Mouse (Mus musculus): ENCODE measurements around the gene Ihh. TPM values are rescaled to one million over a fixed set of nuclear protein-coding genes. Genes with fewer than 3 reads are reported as not detected.
A peak's percentile ranks its signal among the peaks of the same experiment; 100 is the strongest.

Ihh gene
- polyA plus RNA-seq, 1 experiment from 2014 or later: 19.0 TPM

GRCm38 (mm10) chr1:74949666-74950050, 1.8 kb downstream of the Ihh start:
- H3K9ac ChIP-seq (ENCODE audit: low read length): peak overlapping the region; percentile 70
- peak; percentile 2; the same call in 1 of the 2 replicates for ATAC-seq (ENCODE audit: insufficient read depth, low FRiP score)
- no peaks in the 10 kb centered on the region for H3K9me3 ChIP-seq (replicated peaks; ENCODE audit: control insufficient read depth, low read length)
- 0 out of 2 replicates have a peak overlapping the region, but pooled peaks have one; percentile 4 for H3K4me2 ChIP-seq (ENCODE audit: low read depth, low read length)
- H3K36me3 ChIP-seq (ENCODE audit: control insufficient read depth, insufficient read depth, low read length): no peaks in the 10 kb centered on the region
- peaks cover 12% of the 10 kb centered on the region for H3K4me1 ChIP-seq (ENCODE audit: control insufficient read depth, insufficient read depth, low read length)
- H3K27me3 ChIP-seq (ENCODE audit: control insufficient read depth, insufficient read depth, low read length): peaks cover 75% of the 10 kb centered on the region
- WGBS: 3% methylated on average over 24 of the region's 24 CpGs
- H3K27ac ChIP-seq (ENCODE audit: low read length): peak overlapping the region; percentile 84
- peak overlapping the region; percentile 46 for H3K4me3 ChIP-seq (replicated peaks; ENCODE audit: low read length)

- WGBS: 3% methylated on average over 20 of the region's 20 CpGs
- peak overlapping the region; percentile 57 for H3K4me2 ChIP-seq (ENCODE audit: low read depth, low read length)
- peaks cover 73% of the 10 kb centered on the region for H3K27me3 ChIP-seq (ENCODE audit: control insufficient read depth, insufficient read depth, low read length)
- H3K4me1 ChIP-seq (ENCODE audit: control insufficient read depth, insufficient read depth, low read length): peaks cover 12% of the 10 kb centered on the region
- H3K27ac ChIP-seq (ENCODE audit: low read length): peak overlapping the region; percentile 84; the same call in 1 of the 2 replicates
- no peaks in the 10 kb centered on the region for H3K36me3 ChIP-seq (ENCODE audit: control insufficient read depth, insufficient read depth, low read length)
- no peaks in the 10 kb centered on the region for H3K9me3 ChIP-seq (replicated peaks; ENCODE audit: control insufficient read depth, low read length)
- peak; percentile 31; the same call in 1 of the 2 replicates for ATAC-seq (ENCODE audit: insufficient read depth, low FRiP score)
- H3K4me3 ChIP-seq (replicated peaks; ENCODE audit: low read length): peak overlapping the region; percentile 46
- peak overlapping the region; percentile 70 for H3K9ac ChIP-seq (ENCODE audit: low read length)
Measured at GRCm38 (mm10) chr1:74948784-74949665, 2.4 kb downstream of the Ihh start.

- no peaks in the 10 kb centered on the region for H3K36me3 ChIP-seq (ENCODE audit: control insufficient read depth, insufficient read depth, low read length)
- H3K9ac ChIP-seq (ENCODE audit: low read length): peak overlapping the region; percentile 70
- no peak overlapping the region for H3K27ac ChIP-seq (ENCODE audit: low read length)
- H3K4me2 ChIP-seq (ENCODE audit: low read depth, low read length): peak overlapping the region; percentile 57
- WGBS: 2% methylated on average over 41 of the region's 41 CpGs
- no peaks in the 10 kb centered on the region for H3K9me3 ChIP-seq (replicated peaks; ENCODE audit: control insufficient read depth, low read length)
- H3K4me1 ChIP-seq (ENCODE audit: control insufficient read depth, insufficient read depth, low read length): peaks cover 12% of the 10 kb centered on the region
- H3K27me3 ChIP-seq (ENCODE audit: control insufficient read depth, insufficient read depth, low read length): peaks cover 66% of the 10 kb centered on the region
- no peak for ATAC-seq (ENCODE audit: insufficient read depth, low FRiP score)
- peak overlapping the region; percentile 46 for H3K4me3 ChIP-seq (replicated peaks; ENCODE audit: low read length)
Measured at GRCm38 (mm10) chr1:74947986-74948670, 3.3 kb downstream of the Ihh start.

DNA sequence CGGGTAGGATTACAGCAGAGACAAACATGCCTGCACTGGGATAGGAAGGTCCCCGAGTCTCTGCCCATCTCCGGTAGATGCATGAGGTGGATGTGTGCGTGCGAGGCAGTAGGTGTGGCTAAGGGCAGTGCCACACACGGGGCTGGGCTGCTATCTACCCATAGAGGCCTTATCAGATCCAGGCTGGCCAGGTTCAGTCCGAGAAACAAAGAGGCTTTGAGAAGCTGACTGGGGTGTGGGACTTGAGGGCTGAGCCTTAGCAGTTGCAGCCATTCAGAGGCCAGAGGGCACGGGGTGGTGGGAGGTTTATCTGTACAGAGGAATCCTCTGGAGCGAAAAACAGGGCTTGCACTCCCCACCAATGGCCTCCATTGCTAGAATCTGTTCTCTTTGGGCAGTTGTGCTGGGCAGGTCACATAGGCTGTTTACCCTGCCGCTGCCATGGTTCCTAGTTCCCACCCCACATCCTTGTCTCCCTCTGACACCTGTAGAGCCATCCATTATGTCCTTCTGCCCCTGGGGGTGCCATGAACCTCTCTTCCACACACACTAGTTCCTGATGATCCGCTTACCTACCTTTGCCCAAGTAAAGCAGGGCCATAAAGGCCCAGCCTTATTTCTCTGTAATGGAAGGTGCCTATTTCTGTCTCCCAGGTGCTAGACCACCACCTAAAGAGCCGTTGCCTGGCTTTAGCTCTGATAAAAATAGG, 9.7 kb downstream of the Ihh start:
- ATAC-seq (ENCODE audit: insufficient read depth, low FRiP score): peak; percentile 83
- Histone ChIP-seq H3K4me1 (ENCODE audit: control insufficient read depth, insufficient read depth, low read length) (no peaks in the 10 kb centered on the region), H3K27ac (ENCODE audit: low read length) (peak overlapping the region; percentile 41), H3K9ac (ENCODE audit: low read length) (no peak overlapping the region), H3K36me3 (ENCODE audit: control insufficient read depth, insufficient read depth, low read length) (no peaks in the 10 kb centered on the region), H3K4me2 (ENCODE audit: low read depth, low read length) (no peak overlapping the region), H3K4me3 (replicated peaks; ENCODE audit: low read length) (no peak overlapping the region), H3K9me3 (replicated peaks; ENCODE audit: control insufficient read depth, low read length) (no peaks in the 10 kb centered on the region), H3K27me3 (ENCODE audit: control insufficient read depth, insufficient read depth, low read length) (peaks cover 4% of the 10 kb centered on the region; the same call in 1 of the 2 replicates)
- 47% methylated on average over 12 of the region's 12 CpGs for WGBS

DNA sequence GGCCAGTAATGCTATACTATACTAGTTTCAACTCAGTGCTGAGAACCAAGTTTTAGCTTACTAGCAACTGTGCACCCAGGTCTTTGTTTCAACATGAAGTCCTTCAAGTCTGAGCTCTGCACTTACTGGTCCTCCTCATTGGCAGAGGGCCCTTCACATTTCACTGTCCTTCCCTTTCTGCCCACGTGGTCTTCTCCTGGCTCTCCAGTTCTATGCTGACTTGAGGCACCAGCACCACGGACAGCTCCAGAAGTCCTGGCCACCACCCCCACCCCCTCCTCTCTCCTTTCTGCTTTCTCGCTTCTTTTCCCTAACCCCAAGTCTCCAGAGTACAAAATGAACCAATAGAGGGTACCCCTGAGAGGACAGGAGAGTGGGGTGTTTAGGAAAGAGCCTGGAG, 11.7 kb downstream of the Ihh start:
- Histone ChIP-seq H3K36me3 (ENCODE audit: control insufficient read depth, insufficient read depth, low read length) (no peaks in the 10 kb centered on the region), H3K4me3 (replicated peaks; ENCODE audit: low read length) (no peak overlapping the region), H3K9ac (ENCODE audit: low read length) (no peak overlapping the region), H3K4me2 (ENCODE audit: low read depth, low read length) (no peak overlapping the region), H3K9me3 (replicated peaks; ENCODE audit: control insufficient read depth, low read length) (no peaks in the 10 kb centered on the region), H3K27ac (ENCODE audit: low read length) (no peak overlapping the region), H3K4me1 (ENCODE audit: control insufficient read depth, insufficient read depth, low read length) (no peaks in the 10 kb centered on the region), H3K27me3 (ENCODE audit: control insufficient read depth, insufficient read depth, low read length) (peaks cover 1% of the 10 kb centered on the region)
- WGBS: 10% methylated on average over 3 of the region's 3 CpGs
- ATAC-seq (ENCODE audit: insufficient read depth, low FRiP score): no peak

GRCm38 (mm10) chr1:74936221-74936830, 15.1 kb downstream of the Ihh start:
- no peak overlapping the region for H3K4me2 ChIP-seq (ENCODE audit: low read depth, low read length)
- peaks cover 4% of the 10 kb centered on the region for H3K27me3 ChIP-seq (ENCODE audit: control insufficient read depth, insufficient read depth, low read length)

DNA sequence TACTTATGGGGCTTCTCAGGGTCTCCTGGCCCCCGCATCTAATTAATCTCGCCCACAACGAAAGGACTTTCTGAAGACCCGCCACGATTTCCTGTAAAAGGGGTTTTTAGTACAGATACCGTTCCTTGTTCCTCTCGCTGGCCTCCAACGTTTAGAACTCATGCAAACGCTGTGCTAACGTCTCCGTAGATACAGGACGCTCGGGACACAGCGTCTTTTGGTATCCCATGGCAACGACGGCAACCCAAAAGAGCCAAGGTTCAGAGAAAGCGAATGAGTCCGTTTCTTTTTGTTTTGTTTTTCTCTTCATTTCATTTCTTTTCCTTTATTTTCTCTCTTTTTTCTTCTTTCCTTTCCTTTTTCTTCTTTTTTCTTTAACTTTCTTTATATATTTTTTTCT, 16.1 kb downstream of the Ihh start, which contains the start of gene Cfap65:
TSS of gene Cfap65 (minus strand) at position 198 of the 400 bp plus-strand sequence.
- Histone ChIP-seq H3K27me3 (ENCODE audit: control insufficient read depth, insufficient read depth, low read length) (peaks cover 4% of the 10 kb centered on the region), H3K27ac (ENCODE audit: low read length) (no peak within 1 kb of the TSS), H3K4me1 (ENCODE audit: control insufficient read depth, insufficient read depth, low read length) (no peaks in the 10 kb centered on the region), H3K9ac (ENCODE audit: low read length) (no peak within 1 kb of the TSS), H3K4me3 (replicated peaks; ENCODE audit: low read length) (peak within 1 kb of the TSS; percentile 10; the same call in 1 of the 2 replicates), H3K36me3 (ENCODE audit: control insufficient read depth, insufficient read depth, low read length) (no peaks in the 10 kb centered on the region), H3K4me2 (ENCODE audit: low read depth, low read length) (peak within 1 kb of the TSS; percentile 35), H3K9me3 (replicated peaks; ENCODE audit: control insufficient read depth, low read length) (no peaks in the 10 kb centered on the region)
- ATAC-seq (ENCODE audit: insufficient read depth, low FRiP score): no peak
- WGBS: 2% methylated on average over 18 of the region's 18 CpGs

More at GRCm38 (mm10) chr1:74936221-74936830, 15.1 kb downstream of the Ihh start:
- Histone ChIP-seq H3K27ac (ENCODE audit: low read length) (no peak overlapping the region), H3K9me3 (replicated peaks; ENCODE audit: control insufficient read depth, low read length) (no peaks in the 10 kb centered on the region), H3K4me1 (ENCODE audit: control insufficient read depth, insufficient read depth, low read length) (no peaks in the 10 kb centered on the region), H3K9ac (ENCODE audit: low read length) (no peak overlapping the region), H3K36me3 (ENCODE audit: control insufficient read depth, insufficient read depth, low read length) (no peaks in the 10 kb centered on the region), H3K4me3 (replicated peaks; ENCODE audit: low read length) (no peak overlapping the region)
- ATAC-seq (ENCODE audit: insufficient read depth, low FRiP score): no peak
- 42% methylated on average over 12 of the region's 12 CpGs for WGBS

GRCm38 (mm10) chr1:74927621-74928296, 23.7 kb downstream of the Ihh start:
- Histone ChIP-seq H3K4me1 (ENCODE audit: control insufficient read depth, insufficient read depth, low read length) (no peaks in the 10 kb centered on the region), H3K27ac (ENCODE audit: low read length) (no peak overlapping the region), H3K9me3 (replicated peaks; ENCODE audit: control insufficient read depth, low read length) (no peaks in the 10 kb centered on the region), H3K27me3 (ENCODE audit: control insufficient read depth, insufficient read depth, low read length) (no peaks in the 10 kb centered on the region), H3K36me3 (ENCODE audit: control insufficient read depth, insufficient read depth, low read length) (no peaks in the 10 kb centered on the region), H3K4me2 (ENCODE audit: low read depth, low read length) (no peak overlapping the region), H3K9ac (ENCODE audit: low read length) (no peak overlapping the region), H3K4me3 (replicated peaks; ENCODE audit: low read length) (no peak overlapping the region)
- no peak for ATAC-seq (ENCODE audit: insufficient read depth, low FRiP score)
- WGBS: 72% methylated on average over 9 of the region's 9 CpGs
